Mouse (Mus musculus): ENCODE results near the gene Nup210l. TPM values are rescaled to one million over a fixed set of nuclear protein-coding genes. Genes with fewer than 3 reads are reported as not detected.

The Nup210l gene
- polyA plus RNA-seq, 1 experiment from 2014 or later: 0.67 TPM

DNA sequence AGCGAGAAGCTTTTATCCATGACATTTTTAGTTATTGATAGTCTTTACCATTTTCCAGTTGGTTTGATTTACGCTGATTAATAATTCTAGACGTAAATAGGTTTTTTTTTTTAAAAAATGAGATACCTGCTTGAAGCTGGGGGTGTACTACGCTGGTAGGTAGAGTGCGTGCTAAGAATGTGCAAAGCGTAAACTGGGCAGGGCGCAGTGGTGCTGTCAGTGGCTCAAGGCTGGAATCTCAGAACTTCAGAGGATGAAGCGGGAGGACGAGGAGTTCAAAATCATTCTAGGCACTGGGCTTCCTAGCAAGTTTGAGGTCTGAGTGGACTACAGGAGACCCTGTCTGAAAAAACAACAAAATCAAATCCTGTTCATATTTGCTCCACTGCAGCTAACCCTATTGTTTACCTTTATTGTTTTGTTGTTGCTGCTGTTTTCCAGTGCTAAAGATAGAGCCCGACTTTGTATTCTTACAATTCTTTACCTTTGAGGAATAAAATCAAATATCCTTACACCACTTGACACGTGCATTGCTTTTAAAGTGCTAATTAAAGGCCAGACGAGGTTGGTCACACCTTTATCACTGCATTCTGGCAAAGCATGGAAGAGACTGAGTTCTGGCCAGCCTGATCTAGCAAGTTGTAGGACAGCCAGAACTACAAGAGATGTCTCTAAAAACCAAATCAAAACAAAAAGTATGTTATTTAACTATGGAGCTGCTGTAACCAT is 110.2 kb downstream of the Nup210l start:
- no peaks in the 10 kb centered on the region for H3K27me3 ChIP-seq (ENCODE audit: control insufficient read depth, insufficient read depth, low read length)
- H3K36me3 ChIP-seq (ENCODE audit: control insufficient read depth, insufficient read depth, low read length): peaks cover under 1% of the 10 kb centered on the region; the same call in 1 of the 2 replicates
- peaks cover 7% of the 10 kb centered on the region; the same call in 1 of the 2 replicates for H3K4me1 ChIP-seq (replicated peaks; ENCODE audit: control insufficient read depth, insufficient read depth, low read length)
- no peaks in the 10 kb centered on the region for H3K9me3 ChIP-seq (ENCODE audit: control insufficient read depth, low read length)
- DNase-seq (ENCODE audit: low spot score) (no peak), ATAC-seq (replicated peaks; ENCODE audit: low FRiP score) (peak; percentile 61)
- peak overlapping the region; percentile 68; the same call in 1 of the 2 replicates for H3K9ac ChIP-seq (ENCODE audit: low read length)
- H3K4me3 ChIP-seq (ENCODE audit: low read depth, low read length): peak overlapping the region; percentile 57
- peak overlapping the region; percentile 58 for H3K4me2 ChIP-seq (ENCODE audit: low read depth, low read length, severe bottlenecking)
- WGBS: 15% methylated on average over 12 of the region's 12 CpGs
- H3K27ac ChIP-seq (ENCODE audit: low read depth, low read length): no peak overlapping the region

DNA sequence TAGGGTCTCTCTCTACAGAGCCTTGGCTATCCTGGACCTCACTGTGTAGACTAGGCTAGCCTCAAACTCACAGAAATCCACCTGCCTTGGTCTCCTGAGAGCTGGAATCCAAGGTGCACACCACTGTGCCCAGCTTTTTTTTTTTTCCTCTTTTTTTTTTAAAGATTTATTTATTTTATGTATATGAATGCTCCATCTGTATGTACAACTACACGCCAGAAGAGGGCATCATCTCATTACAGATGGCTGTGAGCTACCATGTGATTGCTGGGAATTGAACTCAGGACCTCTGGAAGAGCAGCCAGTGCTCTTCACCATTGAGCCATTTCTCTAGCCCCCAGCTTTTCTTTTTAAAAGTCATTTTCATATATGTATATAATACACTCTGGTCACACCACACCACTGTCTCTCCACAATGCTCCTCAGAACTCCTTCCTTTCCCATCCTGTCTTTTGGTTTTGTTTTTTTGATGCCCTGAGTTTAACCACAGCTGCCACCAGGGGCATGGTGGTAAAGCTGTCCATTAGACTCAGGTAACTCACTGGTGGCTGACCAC is 112.0 kb downstream of the Nup210l start:
- DNase-seq (ENCODE audit: low spot score) (no peak), ATAC-seq (replicated peaks; ENCODE audit: low FRiP score) (no peak)
- 58% methylated on average over 1 of the region's 1 CpGs for WGBS
- Histone ChIP-seq H3K36me3 (ENCODE audit: control insufficient read depth, insufficient read depth, low read length) (no peaks in the 10 kb centered on the region), H3K4me2 (ENCODE audit: low read depth, low read length, severe bottlenecking) (no peak overlapping the region), H3K9ac (ENCODE audit: low read length) (no peak overlapping the region), H3K27me3 (ENCODE audit: control insufficient read depth, insufficient read depth, low read length) (no peaks in the 10 kb centered on the region), H3K9me3 (ENCODE audit: control insufficient read depth, low read length) (no peaks in the 10 kb centered on the region), H3K4me3 (ENCODE audit: low read depth, low read length) (no peak overlapping the region), H3K27ac (ENCODE audit: low read depth, low read length) (no peak overlapping the region), H3K4me1 (replicated peaks; ENCODE audit: control insufficient read depth, insufficient read depth, low read length) (peaks cover 10% of the 10 kb centered on the region; the same call in 1 of the 2 replicates)

DNA sequence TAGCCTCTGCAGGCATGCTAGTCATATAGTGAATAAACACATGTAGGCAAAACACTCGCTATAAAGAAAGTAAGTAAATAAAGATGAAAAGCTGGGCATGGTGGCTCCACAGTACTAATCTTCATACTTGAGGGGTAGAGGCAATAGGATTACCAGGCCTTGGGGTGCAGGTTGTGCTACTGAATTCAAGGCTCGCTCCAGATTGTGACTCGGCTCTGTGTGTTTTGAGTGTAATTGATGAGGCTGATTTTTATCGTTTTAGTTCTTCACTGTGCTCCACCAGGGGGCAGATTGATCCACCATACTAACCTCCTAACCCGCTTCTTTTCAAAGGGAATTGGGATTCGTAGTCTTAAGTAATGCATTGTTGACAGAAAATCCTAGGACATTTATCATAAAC is 116.2 kb downstream of the Nup210l start:
- 0 out of 2 replicates have a peak, but pooled peaks cover 6% of the 10 kb centered on the region for H3K4me1 ChIP-seq (replicated peaks; ENCODE audit: control insufficient read depth, insufficient read depth, low read length)
- peak overlapping the region; percentile 65; the same call in 1 of the 2 replicates for H3K9ac ChIP-seq (ENCODE audit: low read length)
- peak; percentile 31; the same call in 1 of the 2 replicates for ATAC-seq (replicated peaks; ENCODE audit: low FRiP score)
- peak overlapping the region; percentile 76 for H3K27ac ChIP-seq (ENCODE audit: low read depth, low read length)
- peak; percentile 64 for DNase-seq (ENCODE audit: low spot score)
- 14% methylated on average over 6 of the region's 6 CpGs for WGBS
- no peaks in the 10 kb centered on the region for H3K9me3 ChIP-seq (ENCODE audit: control insufficient read depth, low read length)
- peak overlapping the region; percentile 79 for H3K4me2 ChIP-seq (ENCODE audit: low read depth, low read length, severe bottlenecking)
- H3K4me3 ChIP-seq (ENCODE audit: low read depth, low read length): peak overlapping the region; percentile 37
- no peaks in the 10 kb centered on the region for H3K36me3 ChIP-seq (ENCODE audit: control insufficient read depth, insufficient read depth, low read length)
- H3K27me3 ChIP-seq (ENCODE audit: control insufficient read depth, insufficient read depth, low read length): no peaks in the 10 kb centered on the region

DNA sequence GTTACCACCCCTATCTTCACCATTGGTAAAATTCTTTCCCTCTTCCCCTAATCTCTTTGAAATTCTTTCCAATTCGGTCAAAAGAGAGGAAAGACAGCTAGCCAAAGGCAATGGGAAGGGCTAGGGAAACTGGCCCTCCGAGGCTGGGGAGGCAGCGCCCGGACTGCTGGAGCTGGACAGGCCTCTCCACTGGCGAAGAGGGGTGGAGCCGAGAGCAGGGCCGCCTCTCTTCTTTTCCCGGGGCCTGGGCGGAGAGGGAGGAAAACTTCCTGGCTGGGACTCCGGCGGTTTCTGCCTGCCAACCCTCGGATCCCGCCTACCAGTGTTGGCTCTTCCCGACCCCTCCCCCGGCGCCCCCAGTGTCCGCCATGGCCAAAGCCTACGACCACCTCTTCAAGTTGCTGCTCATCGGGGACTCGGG is 116.6 kb downstream of the Nup210l start:
- Histone ChIP-seq H3K27me3 (ENCODE audit: control insufficient read depth, insufficient read depth, low read length) (no peaks in the 10 kb centered on the region), H3K9me3 (ENCODE audit: control insufficient read depth, low read length) (no peaks in the 10 kb centered on the region), H3K4me3 (ENCODE audit: low read depth, low read length) (peak overlapping the region; percentile 37), H3K9ac (ENCODE audit: low read length) (peak overlapping the region; percentile 65), H3K4me2 (ENCODE audit: low read depth, low read length, severe bottlenecking) (peak overlapping the region; percentile 79), H3K4me1 (replicated peaks; ENCODE audit: control insufficient read depth, insufficient read depth, low read length) (0 out of 2 replicates have a peak, but pooled peaks cover 6% of the 10 kb centered on the region), H3K36me3 (ENCODE audit: control insufficient read depth, insufficient read depth, low read length) (no peaks in the 10 kb centered on the region), H3K27ac (ENCODE audit: low read depth, low read length) (peak overlapping the region; percentile 76)
- under 1% methylated on average over 20 of the region's 20 CpGs for WGBS
- DNase-seq (ENCODE audit: low spot score): peak; percentile 78
- peak; percentile 83 for ATAC-seq (replicated peaks; ENCODE audit: low FRiP score)

DNA sequence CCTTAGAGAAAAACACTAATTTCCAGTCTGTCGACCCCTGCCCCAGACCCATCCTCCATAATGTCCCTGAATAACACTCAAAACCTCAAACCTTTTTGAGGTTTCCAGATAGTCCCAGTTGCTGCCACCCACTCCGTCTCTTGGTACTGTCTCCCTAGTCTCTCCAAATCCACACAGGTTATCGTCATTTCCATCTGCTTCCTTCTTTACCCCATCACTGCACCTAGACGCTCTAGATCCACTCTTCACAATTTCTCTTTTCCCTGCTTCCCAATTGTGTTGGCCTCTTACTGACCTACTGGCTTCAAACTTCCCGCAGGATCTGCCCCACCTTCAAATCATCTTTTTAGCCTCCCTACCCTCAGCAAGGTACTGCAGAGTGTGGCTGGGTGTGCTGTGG is 117.2 kb downstream of the Nup210l start:
- WGBS: 24% methylated on average over 5 of the region's 5 CpGs
- no peaks in the 10 kb centered on the region for H3K27me3 ChIP-seq (ENCODE audit: control insufficient read depth, insufficient read depth, low read length)
- DNase-seq (ENCODE audit: low spot score) (no peak), ATAC-seq (replicated peaks; ENCODE audit: low FRiP score) (no peak)
- H3K36me3 ChIP-seq (ENCODE audit: control insufficient read depth, insufficient read depth, low read length): no peaks in the 10 kb centered on the region
- no peak overlapping the region for H3K27ac ChIP-seq (ENCODE audit: low read depth, low read length)
- H3K9me3 ChIP-seq (ENCODE audit: control insufficient read depth, low read length): no peaks in the 10 kb centered on the region
- 0 out of 2 replicates have a peak, but pooled peaks cover 6% of the 10 kb centered on the region for H3K4me1 ChIP-seq (replicated peaks; ENCODE audit: control insufficient read depth, insufficient read depth, low read length)
- peak overlapping the region; percentile 37 for H3K4me3 ChIP-seq (ENCODE audit: low read depth, low read length)
- peak overlapping the region; percentile 79 for H3K4me2 ChIP-seq (ENCODE audit: low read depth, low read length, severe bottlenecking)
- H3K9ac ChIP-seq (ENCODE audit: low read length): peak overlapping the region; percentile 65

DNA sequence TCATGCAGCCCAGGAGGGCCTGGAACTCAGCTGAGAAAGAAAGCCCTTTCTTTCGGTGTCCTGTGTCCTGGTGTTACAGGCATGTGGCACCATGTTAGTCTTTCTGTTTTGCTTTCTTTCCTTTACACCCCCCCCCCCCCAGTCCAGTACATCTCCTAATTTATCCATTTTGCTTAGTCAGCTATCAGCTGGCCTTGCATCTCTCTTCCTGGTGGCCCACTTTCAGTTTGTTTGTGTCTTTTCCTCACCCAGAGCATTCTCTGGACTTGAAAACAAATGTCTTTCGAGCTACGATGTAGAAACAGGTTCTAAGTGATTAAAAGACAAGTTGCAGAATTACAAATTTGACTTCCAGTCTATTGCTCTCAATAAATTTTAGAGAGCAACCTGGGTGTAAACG is 118.5 kb downstream of the Nup210l start:
- no peaks in the 10 kb centered on the region for H3K36me3 ChIP-seq (ENCODE audit: control insufficient read depth, insufficient read depth, low read length)
- 89% methylated on average over 4 of the region's 4 CpGs for WGBS
- 0 out of 2 replicates have a peak, but pooled peaks cover 6% of the 10 kb centered on the region for H3K4me1 ChIP-seq (replicated peaks; ENCODE audit: control insufficient read depth, insufficient read depth, low read length)
- no peaks in the 10 kb centered on the region for H3K27me3 ChIP-seq (ENCODE audit: control insufficient read depth, insufficient read depth, low read length)
- H3K9me3 ChIP-seq (ENCODE audit: control insufficient read depth, low read length): no peaks in the 10 kb centered on the region
- H3K4me3 ChIP-seq (ENCODE audit: low read depth, low read length): no peak overlapping the region
- ATAC-seq (replicated peaks; ENCODE audit: low FRiP score) (no peak), DNase-seq (ENCODE audit: low spot score) (no peak)
- H3K4me2 ChIP-seq (ENCODE audit: low read depth, low read length, severe bottlenecking): no peak overlapping the region
- H3K27ac ChIP-seq (ENCODE audit: low read depth, low read length): no peak overlapping the region
- H3K9ac ChIP-seq (ENCODE audit: low read length): no peak overlapping the region

DNA sequence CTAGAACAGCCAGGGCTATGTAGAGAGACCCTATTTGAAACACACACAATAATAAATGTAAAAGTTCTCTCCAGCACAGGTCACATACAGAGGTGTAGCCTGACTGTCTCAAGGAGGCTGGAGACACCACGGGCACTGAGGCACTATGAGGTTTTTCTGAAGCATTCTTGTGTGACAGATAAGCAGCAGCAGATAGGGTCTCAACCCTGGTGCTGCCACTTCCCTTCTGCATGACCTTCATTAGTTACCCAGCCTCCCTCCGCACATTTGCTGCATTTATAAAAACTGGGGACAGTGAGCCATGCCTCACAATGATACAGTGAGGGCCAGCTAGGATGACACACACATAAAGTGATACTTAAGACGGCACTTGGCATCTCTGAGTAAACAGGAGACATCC is 119.0 kb downstream of the Nup210l start:
- H3K9me3 ChIP-seq (ENCODE audit: control insufficient read depth, low read length): no peaks in the 10 kb centered on the region
- H3K27me3 ChIP-seq (ENCODE audit: control insufficient read depth, insufficient read depth, low read length): no peaks in the 10 kb centered on the region
- 0 out of 2 replicates have a peak, but pooled peaks cover 6% of the 10 kb centered on the region for H3K4me1 ChIP-seq (replicated peaks; ENCODE audit: control insufficient read depth, insufficient read depth, low read length)
- no peak overlapping the region for H3K4me2 ChIP-seq (ENCODE audit: low read depth, low read length, severe bottlenecking)
- 92% methylated on average over 3 of the region's 3 CpGs for WGBS
- ATAC-seq (replicated peaks; ENCODE audit: low FRiP score): no peak
- DNase-seq (ENCODE audit: low spot score): no peak
- H3K36me3 ChIP-seq (ENCODE audit: control insufficient read depth, insufficient read depth, low read length): no peaks in the 10 kb centered on the region
- H3K27ac ChIP-seq (ENCODE audit: low read depth, low read length): no peak overlapping the region
- no peak overlapping the region for H3K4me3 ChIP-seq (ENCODE audit: low read depth, low read length)
- H3K9ac ChIP-seq (ENCODE audit: low read length): no peak overlapping the region

DNA sequence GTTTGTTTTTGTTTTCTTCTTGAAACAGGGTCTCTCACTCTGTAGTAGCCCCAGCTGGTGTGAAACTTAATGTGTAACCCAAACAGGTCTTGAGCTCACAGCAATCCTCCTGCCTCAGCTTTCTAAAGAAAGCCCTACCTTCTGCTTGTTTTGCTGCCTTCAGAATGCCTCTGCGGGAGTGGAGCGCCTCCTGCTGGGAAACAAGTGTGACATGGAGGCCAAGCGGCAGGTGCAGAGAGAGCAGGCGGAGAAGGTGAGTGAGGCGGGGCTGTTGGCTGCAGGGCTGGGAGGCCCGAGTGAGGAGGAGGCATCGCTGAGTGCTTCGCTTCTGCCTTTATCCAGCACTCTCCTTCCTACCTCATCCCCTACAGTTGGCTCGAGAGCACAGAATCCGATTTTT is 120.4 kb downstream of the Nup210l start:
- 87% methylated on average over 10 of the region's 10 CpGs for whole genome bisulfite sequencing
- DNase-seq (ENCODE audit: low spot score): no peak

More for the DNA sequence above, 120.4 kb downstream of the Nup210l start:
- Histone ChIP-seq H3K27ac (ENCODE audit: low read depth, low read length) (no peak overlapping the region), H3K4me3 (ENCODE audit: low read depth, low read length) (no peak overlapping the region), H3K9ac (ENCODE audit: low read length) (no peak overlapping the region), H3K36me3 (ENCODE audit: control insufficient read depth, insufficient read depth, low read length) (no peaks in the 10 kb centered on the region), H3K4me2 (ENCODE audit: low read depth, low read length, severe bottlenecking) (no peak overlapping the region), H3K27me3 (ENCODE audit: control insufficient read depth, insufficient read depth, low read length) (no peaks in the 10 kb centered on the region), H3K9me3 (ENCODE audit: control insufficient read depth, low read length) (no peaks in the 10 kb centered on the region), H3K4me1 (replicated peaks; ENCODE audit: control insufficient read depth, insufficient read depth, low read length) (0 out of 2 replicates have a peak, but pooled peaks cover 6% of the 10 kb centered on the region)
- no peak for ATAC-seq (replicated peaks; ENCODE audit: low FRiP score)
